Mouse (Mus musculus) MEL (cell line): ENCODE measurements around the gene Atp13a3. TPM values are rescaled to one million over a fixed set of nuclear protein-coding genes. Genes with fewer than 3 reads are reported as not detected.

Experiments used
- DNase-seq: peaks from one replicate; pipeline ENCODE4 v3.0.0; 2011; ENCODE audit warnings: low read depth, low spot score
- H3K27ac ChIP-seq: 2 replicates; pipeline ENCODE4 v1.5.1; 2012; ENCODE audit warnings: low read depth, mild to moderate bottlenecking, control low read depth, low read length, moderate library complexity; ENCODE audit not compliant: control insufficient read depth
- H3K27me3 ChIP-seq, 2 experiments: fragments of 150-350 bp in 1 of 2; sonication (generic) in 1 of 2; 2 replicates each; pipeline ENCODE4 v1.6.1; 2012; ENCODE audit warnings: low read length in 2 of 2, mild to moderate bottlenecking in 2 of 2, improper control_type of control experiment in 1 of 2, moderate library complexity in 1 of 2; ENCODE audit not compliant: insufficient read depth in 2 of 2, control insufficient read depth in 1 of 2
- H3K36me3 ChIP-seq, 2 experiments: 2 replicates each; pipeline ENCODE4 v1.6.1; 2012 to 2014; ENCODE audit warnings: low read length in 2 of 2, improper control_type of control experiment in 1 of 2, inconsistent platforms in 1 of 2, mild to moderate bottlenecking in 1 of 2; ENCODE audit not compliant: insufficient read depth in 2 of 2, control insufficient read depth in 1 of 2
- H3K4me1 ChIP-seq, 2 experiments: fragments of 150-350 bp in 1 of 2; sonication (generic) in 1 of 2; 2 replicates each; pipeline ENCODE4 v1.6.1; 2012; ENCODE audit warnings: low read length in 2 of 2, improper control_type of control experiment in 1 of 2, mild to moderate bottlenecking in 1 of 2; ENCODE audit not compliant: insufficient read depth in 2 of 2, control insufficient read depth in 1 of 2
- H3K4me3 ChIP-seq, 2 experiments: fragments of 150-350 bp in 1 of 2; sonication (generic) in 1 of 2; 2 replicates each; pipeline ENCODE4 v1.5.1; 2012; ENCODE audit warnings: low read depth in 2 of 2, low read length in 2 of 2, mild to moderate bottlenecking in 2 of 2, moderate library complexity in 2 of 2, control low read depth in 1 of 2, improper control_type of control experiment in 1 of 2; ENCODE audit not compliant: control insufficient read depth in 1 of 2, insufficient read depth in 1 of 2
- H3K79me2 ChIP-seq: 2 replicates; pipeline ENCODE4 v1.6.1; 2012; ENCODE audit warnings: mild to moderate bottlenecking, low read length, moderate library complexity; ENCODE audit not compliant: control insufficient read depth, poor library complexity, insufficient read depth
- H3K9ac ChIP-seq: 2 replicates; pipeline ENCODE4 v1.6.1; 2012; ENCODE audit warnings: low read depth, mild to moderate bottlenecking, control low read depth, low read length, moderate library complexity; ENCODE audit not compliant: control insufficient read depth, poor library complexity, severe bottlenecking
- H3K9me3 ChIP-seq: fragments of 150-350 bp; sonication (generic); replicated peaks from 2 replicates; pipeline ENCODE4 v1.6.1; 2012; ENCODE audit warnings: mild to moderate bottlenecking, low read length, improper control_type of control experiment, moderate library complexity; ENCODE audit not compliant: insufficient read depth
- BHLHE40 ChIP-seq: IDR thresholded peaks from 2 replicates; pipeline ENCODE4 v1.6.1; 2012; ENCODE audit warnings: low read depth, mild to moderate bottlenecking, inconsistent platforms, low read length, improper control_type of control experiment, borderline replicate concordance
- CHD1 ChIP-seq: IDR thresholded peaks from 2 replicates; pipeline ENCODE4 v1.6.1; 2012; ENCODE audit warnings: low read depth, mild to moderate bottlenecking, inconsistent platforms, low read length, improper control_type of control experiment
- CHD2 ChIP-seq: IDR thresholded peaks from 2 replicates; pipeline ENCODE4 v1.6.1; 2011; ENCODE audit warnings: low read length, improper control_type of control experiment
- CTCF ChIP-seq, 3 experiments: IDR thresholded peaks in 2 of 3; conservative IDR thresholded peaks in 1 of 3; 2 replicates each; pipeline ENCODE4 v1.5.1; 2011 to 2012; ENCODE audit warnings: low read length in 3 of 3, low read depth in 2 of 3, mild to moderate bottlenecking in 2 of 3, improper control_type of control experiment in 1 of 3, inconsistent platforms in 1 of 3, mixed read lengths in 1 of 3, moderate library complexity in 1 of 3; ENCODE audit not compliant: control insufficient read depth in 1 of 3, insufficient read depth in 1 of 3, poor library complexity in 1 of 3, severe bottlenecking in 1 of 3
- EP300 ChIP-seq, 2 experiments: IDR thresholded peaks; 2 replicates each; pipeline ENCODE4 v1.6.1; 2011; ENCODE audit warnings: improper control_type of control experiment in 2 of 2, low read length in 2 of 2, low read depth in 1 of 2, mild to moderate bottlenecking in 1 of 2
- GABPA ChIP-seq: IDR thresholded peaks from 2 replicates; pipeline ENCODE4 v1.6.1; 2012; ENCODE audit warnings: low read depth, mild to moderate bottlenecking, inconsistent platforms, low read length, improper control_type of control experiment, moderate library complexity
- HCFC1 ChIP-seq: IDR thresholded peaks from 2 replicates; pipeline ENCODE4 v1.6.1; 2012; ENCODE audit warnings: low read depth, mild to moderate bottlenecking, inconsistent platforms, low read length, improper control_type of control experiment, moderate library complexity
- JUND ChIP-seq: IDR thresholded peaks from 2 replicates; pipeline ENCODE4 v1.6.1; 2011; ENCODE audit warnings: low read depth, mild to moderate bottlenecking, improper control_type of control experiment, low read length
- KAT2A ChIP-seq: conservative IDR thresholded peaks from 2 replicates; pipeline ENCODE4 v1.6.1; 2012; ENCODE audit warnings: low read depth, low read length, improper control_type of control experiment, inconsistent platforms
- MAFK ChIP-seq: IDR thresholded peaks from 2 replicates; pipeline ENCODE4 v1.6.1; 2011; ENCODE audit warnings: low read depth, mild to moderate bottlenecking, low read length, improper control_type of control experiment, borderline replicate concordance
- MAZ ChIP-seq: IDR thresholded peaks from 2 replicates; pipeline ENCODE4 v1.6.1; 2012; ENCODE audit warnings: low read depth, mild to moderate bottlenecking, inconsistent platforms, low read length, improper control_type of control experiment
- MEF2A ChIP-seq: IDR thresholded peaks from 2 replicates; pipeline ENCODE4 v1.6.1; 2014; ENCODE audit warnings: low read depth, mild to moderate bottlenecking, inconsistent platforms, low read length, improper control_type of control experiment; ENCODE audit not compliant: poor library complexity, insufficient replicate concordance, severe bottlenecking; ENCODE audit errors: extremely low read depth
- MXI1 ChIP-seq: IDR thresholded peaks from 2 replicates; pipeline ENCODE4 v1.6.1; 2011; ENCODE audit warnings: mild to moderate bottlenecking, low read depth, low read length, improper control_type of control experiment
- MYB ChIP-seq: IDR thresholded peaks from 2 replicates; pipeline ENCODE4 v1.6.1; 2011; ENCODE audit warnings: mild to moderate bottlenecking, low read depth, low read length, improper control_type of control experiment
- MYC ChIP-seq: IDR thresholded peaks from 2 replicates; pipeline ENCODE4 v1.6.1; 2011; ENCODE audit warnings: low read depth, mild to moderate bottlenecking, low read length, improper control_type of control experiment, moderate library complexity
- NELFE ChIP-seq: IDR thresholded peaks from 2 replicates; pipeline ENCODE4 v1.6.1; 2011; ENCODE audit warnings: low read depth, low read length, improper control_type of control experiment
- NRF1 ChIP-seq: IDR thresholded peaks from 2 replicates; pipeline ENCODE4 v1.6.1; 2014; ENCODE audit warnings: low read depth, mild to moderate bottlenecking, inconsistent platforms, low read length, improper control_type of control experiment, moderate library complexity; ENCODE audit not compliant: poor library complexity, insufficient read depth, severe bottlenecking
- POLR2A ChIP-seq, 2 experiments: IDR thresholded peaks; 2 replicates each; pipeline ENCODE4 v1.6.1; 2011 to 2012; ENCODE audit warnings: low read length in 2 of 2, mild to moderate bottlenecking in 2 of 2, control low read depth in 1 of 2, improper control_type of control experiment in 1 of 2, low read depth in 1 of 2, moderate library complexity in 1 of 2; ENCODE audit not compliant: control insufficient read depth in 1 of 2, insufficient read depth in 1 of 2, poor library complexity in 1 of 2
- POLR2AphosphoS2 ChIP-seq: IDR thresholded peaks from 2 replicates; pipeline ENCODE4 v1.6.1; 2011; ENCODE audit warnings: low read length, improper control_type of control experiment
- RAD21 ChIP-seq: IDR thresholded peaks from 2 replicates; pipeline ENCODE4 v1.6.1; 2011; ENCODE audit warnings: mild to moderate bottlenecking, low read depth, low read length, improper control_type of control experiment
- SIN3A ChIP-seq: IDR thresholded peaks from 2 replicates; pipeline ENCODE4 v1.6.1; 2012; ENCODE audit warnings: low read length, improper control_type of control experiment, inconsistent platforms
- TAL1 ChIP-seq: IDR thresholded peaks from 2 replicates; pipeline ENCODE4 v1.6.1; 2012; ENCODE audit warnings: mild to moderate bottlenecking, inconsistent platforms, low read length, moderate library complexity, mixed read lengths
- TBP ChIP-seq: IDR thresholded peaks from 2 replicates; pipeline ENCODE4 v1.8.0; 2011; ENCODE audit warnings: low read depth, low read length, improper control_type of control experiment
- TCF12 ChIP-seq: IDR thresholded peaks from 2 replicates; pipeline ENCODE4 v1.6.1; 2014; ENCODE audit warnings: low read depth, mild to moderate bottlenecking, inconsistent platforms, low read length, improper control_type of control experiment, moderate library complexity
- UBTF ChIP-seq: IDR thresholded peaks from 2 replicates; pipeline ENCODE4 v1.6.1; 2012; ENCODE audit warnings: low read depth, mild to moderate bottlenecking, inconsistent platforms, low read length, improper control_type of control experiment, moderate library complexity, borderline replicate concordance; ENCODE audit not compliant: insufficient read depth
- USF1 ChIP-seq: IDR thresholded peaks from 2 replicates; pipeline ENCODE4 v1.6.1; 2014; ENCODE audit warnings: low read depth, mild to moderate bottlenecking, inconsistent platforms, low read length, improper control_type of control experiment, moderate library complexity
- USF2 ChIP-seq, 2 experiments: IDR thresholded peaks; 2 replicates each; pipeline ENCODE4 v1.6.1; 2011 to 2012; ENCODE audit warnings: improper control_type of control experiment in 2 of 2, low read length in 2 of 2, borderline replicate concordance in 1 of 2, inconsistent platforms in 1 of 2, low read depth in 1 of 2, mild to moderate bottlenecking in 1 of 2; ENCODE audit not compliant: insufficient read depth in 1 of 2
- ZKSCAN1 ChIP-seq: IDR thresholded peaks from 2 replicates; pipeline ENCODE4 v1.6.1; 2012; ENCODE audit warnings: low read depth, mild to moderate bottlenecking, inconsistent platforms, low read length, improper control_type of control experiment, moderate library complexity
- ZMIZ1 ChIP-seq: IDR thresholded peaks from 2 replicates; pipeline ENCODE4 v1.6.1; 2012; ENCODE audit warnings: low read depth, mild to moderate bottlenecking, inconsistent platforms, low read length, improper control_type of control experiment, moderate library complexity
- polyA plus RNA-seq, 2 experiments: library from polyadenylated mRNA; stranded (reverse) in 1 of 2; unstranded in 1 of 2; fragments of >175 nt in 1 of 2; fragments of >200 nt in 1 of 2; gene quantifications; 2 replicates each; pipeline versions ENCODE4 v1.2.1 to v1.2.4; 2012; ENCODE audit warnings: low replicate concordance in 2 of 2, low read depth in 1 of 2; ENCODE audit not compliant: insufficient read length in 2 of 2, insufficient read depth in 1 of 2, missing spikeins in 1 of 2
- total RNA-seq: library from RNA; depleted of rRNA; stranded (reverse); fragments of 300-350 nt; gene quantifications from 2 replicates; pipeline ENCODE4 v1.2.3, GENCODE M21; 2012

Gene Atp13a3
- total and polyA plus RNA-seq, 3 experiments = 93.3 to 120 (median 117) TPM

- Histone ChIP-seq H3K79me2 (peaks cover 58% of the 10 kb centered on the region), H3K9ac (peak overlapping the region; percentile 98), H3K27me3 (no peaks in the 10 kb centered on the region), H3K9me3 (no peaks in the 10 kb centered on the region), H3K4me1 (peaks cover 7 to 31% of the 10 kb centered on the region in 2 experiments), H3K36me3 (peaks cover 37 to 48% of the 10 kb centered on the region in 2 experiments), H3K27ac (peak overlapping the region; percentile 85)
- DNase-seq = peak; percentile 60
- TF ChIP-seq TAL1 (no peak), MYC (no peak), MAZ (no peak), HCFC1 (no peak), ZMIZ1 (no peak), SIN3A (peak; percentile 7; the same call in 1 of the 2 replicates), CTCF (IDR thresholded peaks at IDR 0.05 in 2 of 3, conservative IDR thresholded peaks at IDR 0.05 in 1 of 3; ENCODE audit: control insufficient read depth in 1 of 3, insufficient read depth in 1 of 3, low read depth in 2 of 3, low read length in 3 of 3, poor library complexity in 1 of 3, severe bottlenecking in 1 of 3) (no peak), UBTF (no peak), TCF12 (no peak), MYB (no peak), JUND (no peak), TBP (no peak), BHLHE40 (no peak), POLR2AphosphoS2 (peak; percentile 37; the same call in 1 of the 2 replicates), USF2 (IDR thresholded peaks at IDR 0.05; ENCODE audit: borderline replicate concordance in 1 of 2, insufficient read depth in 1 of 2, low read depth in 1 of 2, low read length in 2 of 2) (no peak), MXI1 (peak; percentile 31; the same call in 1 of the 2 replicates), POLR2A (IDR thresholded peaks at IDR 0.05; ENCODE audit: control insufficient read depth in 1 of 2, insufficient read depth in 1 of 2, low read depth in 1 of 2, low read length in 2 of 2, poor library complexity in 1 of 2) (peak in 1 of 2 experiments; percentile 24; a peak in 1 of 4 replicates), CHD1 (peak; percentile 12; the same call in 1 of the 2 replicates), GABPA (no peak)
- TF ChIP-seq, all 39 proteins: peak for 5
- H3K4me3 ChIP-seq = peak overlapping the region; percentile 89 to 99
Observed at GRCm38 (mm10) chr16:30386911-30387439, 18.8 kb downstream of the Atp13a3 start.

- no peaks in the 10 kb centered on the region for H3K9me3 ChIP-seq
- H3K79me2 ChIP-seq = peaks cover 67% of the 10 kb centered on the region
- TF ChIP-seq EP300 (IDR thresholded peaks at IDR 0.05; ENCODE audit: low read depth in 1 of 2, low read length in 2 of 2) (no peak), MAFK (no peak), ZKSCAN1 (no peak), MEF2A (no peak), POLR2AphosphoS2 (no peak), GABPA (no peak), USF1 (no peak), RAD21 (no peak), BHLHE40 (no peak), TBP (no peak), NELFE (no peak), CHD2 (no peak), USF2 (IDR thresholded peaks at IDR 0.05; ENCODE audit: borderline replicate concordance in 1 of 2, insufficient read depth in 1 of 2, low read depth in 1 of 2, low read length in 2 of 2) (no peak), NRF1 (no peak), HCFC1 (no peak), UBTF (no peak), KAT2A (no peak), ZMIZ1 (no peak)
- H3K9ac ChIP-seq = peak overlapping the region; percentile 59
- H3K4me1 ChIP-seq = peaks cover 10 to 24% of the 10 kb centered on the region in 2 experiments
- peak overlapping the region; percentile 49 to 89 for H3K4me3 ChIP-seq
- no peak for DNase-seq
- H3K27ac ChIP-seq = peak overlapping the region; percentile 17; the same call in 1 of the 2 replicates
- peaks cover 50 to 53% of the 10 kb centered on the region in 2 experiments for H3K36me3 ChIP-seq
- H3K27me3 ChIP-seq = no peaks in the 10 kb centered on the region
Observed at GRCm38 (mm10) chr16:30385531-30385930, 20.2 kb downstream of the Atp13a3 start.
